Mouse (Mus musculus) embryonic facial prominence, embryonic 14.5 days (tissue): ENCODE results near the gene Vps53. TPM values are rescaled to one million over a fixed set of nuclear protein-coding genes. Genes with fewer than 3 reads are reported as not detected.
A peak's percentile ranks its signal among the peaks of the same experiment; 100 is the strongest.

ENCODE experiments used
- ATAC-seq: fragments of 200-750 bp; cut with Nextera tagmentation; 2 replicates; pipeline ENCODE4 v1.8.0; 2017; ENCODE audit warnings: low read depth, moderate number of reproducible peaks, moderate TSS enrichment
- DNase-seq: peaks from one replicate; pipeline ENCODE4 v3.0.0-alpha.2; 2015; ENCODE audit warnings: low spot score
- H3K27ac ChIP-seq: fragments of 300-500 bp; sonication (generic); replicated peaks from 2 replicates; pipeline ENCODE4 v1.5.1; 2014; ENCODE audit warnings: low read depth, mild to moderate bottlenecking, low read length, moderate library complexity
- H3K27me3 ChIP-seq: fragments of 300-500 bp; sonication (generic); replicated peaks from 2 replicates; pipeline ENCODE4 v1.6.1; 2014; ENCODE audit warnings: low read length; ENCODE audit not compliant: control insufficient read depth, insufficient read depth
- H3K36me3 ChIP-seq: fragments of 300-500 bp; sonication (generic); 2 replicates; pipeline ENCODE4 v1.6.1; 2014; ENCODE audit warnings: low read length, mixed read lengths; ENCODE audit not compliant: control insufficient read depth, insufficient read depth
- H3K4me1 ChIP-seq: fragments of 300-500 bp; sonication (generic); 2 replicates; pipeline ENCODE4 v1.6.1; 2014; ENCODE audit warnings: antibody characterized with exemption, low read length; ENCODE audit not compliant: control insufficient read depth, insufficient read depth
- H3K4me2 ChIP-seq: fragments of 300-500 bp; sonication (generic); 2 replicates; pipeline ENCODE4 v1.6.1; 2014; ENCODE audit warnings: low read depth, mild to moderate bottlenecking, low read length, moderate library complexity, mixed read lengths
- H3K4me3 ChIP-seq: fragments of 300-500 bp; sonication (generic); 2 replicates; pipeline ENCODE4 v1.5.1; 2014; ENCODE audit warnings: low read depth, mild to moderate bottlenecking, low read length
- H3K9ac ChIP-seq: fragments of 300-500 bp; sonication (generic); 2 replicates; pipeline ENCODE4 v1.6.1; 2014; ENCODE audit warnings: low read depth, mild to moderate bottlenecking, low read length, moderate library complexity, mixed read lengths
- H3K9me3 ChIP-seq: fragments of 300-500 bp; sonication (generic); 2 replicates; pipeline ENCODE4 v1.6.1; 2016; ENCODE audit warnings: low read length; ENCODE audit not compliant: control insufficient read depth
- WGBS: fragments of 180-500 bp; shearing (Covaris S2); extraction: QIAGEN DNeasy Blood & Tissue Kit; methylation state at CpG from one replicate; pipeline ENCODE4 v1.1.7; 2014; 5-methylcytosine and 5-hydroxymethylcytosine counted together
- polyA plus RNA-seq: library from polyadenylated mRNA; unstranded; fragments of >200 nt; fragmentation: Nextera tagmentation; extraction: Ambion mirVana; gene quantifications from 2 replicates; pipeline ENCODE4 v1.2.1, GENCODE M21; 2014

The Vps53 gene
- polyA plus RNA-seq, 1 experiment from 2014 or later = 32.4 TPM

DNA sequence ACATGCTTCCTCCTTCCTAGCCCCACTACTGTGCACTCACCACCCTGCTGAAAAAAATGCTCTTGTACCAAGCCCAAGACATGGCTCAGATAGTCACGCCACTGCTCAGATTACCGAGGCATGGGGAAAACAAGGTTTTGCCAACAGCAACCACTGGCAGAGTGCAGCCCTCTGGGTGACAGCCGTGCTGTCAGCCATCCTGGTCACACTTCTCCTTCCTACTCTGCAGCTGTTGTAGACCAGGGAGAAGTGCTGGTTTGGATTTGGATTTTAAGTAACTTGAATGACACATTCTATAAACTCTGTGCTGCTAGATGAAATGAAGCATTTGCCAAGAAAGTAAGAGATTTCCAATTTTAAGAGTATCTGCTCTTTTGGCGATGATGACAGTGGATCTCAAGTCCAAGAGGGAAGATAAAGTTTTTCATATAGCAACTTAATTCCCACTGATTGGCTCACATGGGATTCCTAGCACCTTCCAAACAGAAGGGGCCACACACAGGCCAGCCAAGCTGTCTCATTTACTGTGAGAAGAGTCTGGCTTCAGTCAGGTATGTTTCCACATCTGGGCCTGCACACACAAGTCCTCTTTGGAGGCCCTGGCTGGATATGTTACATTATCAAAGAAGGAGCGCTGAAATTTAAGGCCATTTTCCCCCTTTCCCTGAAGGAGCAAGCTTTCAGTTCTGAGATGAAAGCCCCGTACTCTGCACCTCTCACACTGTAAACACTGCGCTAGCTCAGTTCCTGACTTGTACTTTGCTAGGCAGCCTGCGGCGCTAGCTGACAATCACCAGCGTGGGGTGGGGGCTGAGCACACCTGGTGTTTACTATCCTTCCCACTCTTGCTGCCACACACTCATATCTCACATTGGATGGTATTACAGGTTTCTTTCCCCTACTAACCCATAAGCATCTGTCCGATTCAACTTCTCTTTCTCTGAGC lies 72.6 kb downstream of the Vps53 start:
- H3K4me1 ChIP-seq = peaks cover 18% of the 10 kb centered on the region
- no peaks in the 10 kb centered on the region for H3K9me3 ChIP-seq
- 52% methylated on average over 11 of the region's 11 CpGs for WGBS
- no peak overlapping the region for H3K9ac ChIP-seq
- ATAC-seq (peak; percentile 89), DNase-seq (peak; percentile 91)
- H3K4me3 ChIP-seq = no peak overlapping the region
- H3K27me3 ChIP-seq = no peaks in the 10 kb centered on the region
- H3K36me3 ChIP-seq = peaks cover 13% of the 10 kb centered on the region; the same call in 1 of the 2 replicates
- peak overlapping the region; percentile 49 for H3K27ac ChIP-seq
- H3K4me2 ChIP-seq = no peak overlapping the region

- no peaks in the 10 kb centered on the region for H3K27me3 ChIP-seq
- H3K4me2 ChIP-seq = no peak overlapping the region
- H3K9ac ChIP-seq = no peak overlapping the region
- 0 out of 2 replicates have a peak, but pooled peaks cover 5% of the 10 kb centered on the region for H3K9me3 ChIP-seq
- H3K4me3 ChIP-seq = no peak overlapping the region
- DNase-seq = no peak
- peak overlapping the region; percentile 44; the same call in 1 of the 2 replicates for H3K27ac ChIP-seq
- H3K36me3 ChIP-seq = 0 out of 2 replicates have a peak, but pooled peaks cover 15% of the 10 kb centered on the region
- no peak for ATAC-seq
- peaks cover 16% of the 10 kb centered on the region for H3K4me1 ChIP-seq
These were observed 78.3 kb downstream of the Vps53 start for GRCm38 (mm10) chr11:76101154-76101553.

- Histone ChIP-seq H3K4me3 (no peak overlapping the region), H3K4me1 (peaks cover 12% of the 10 kb centered on the region), H3K9ac (0 out of 2 replicates have a peak overlapping the region, but pooled peaks have one; percentile 10), H3K27me3 (no peaks in the 10 kb centered on the region), H3K4me2 (no peak overlapping the region), H3K36me3 (0 out of 2 replicates have a peak, but pooled peaks cover 15% of the 10 kb centered on the region), H3K9me3 (0 out of 2 replicates have a peak, but pooled peaks cover 5% of the 10 kb centered on the region), H3K27ac (peak overlapping the region; percentile 61)
- 43% methylated on average over 4 of the region's 4 CpGs for WGBS
- ATAC-seq = peak; percentile 53
- peak; percentile 82 for DNase-seq
These were observed 80.1 kb downstream of the Vps53 start for GRCm38 (mm10) chr11:76099193-76099975.

DNA sequence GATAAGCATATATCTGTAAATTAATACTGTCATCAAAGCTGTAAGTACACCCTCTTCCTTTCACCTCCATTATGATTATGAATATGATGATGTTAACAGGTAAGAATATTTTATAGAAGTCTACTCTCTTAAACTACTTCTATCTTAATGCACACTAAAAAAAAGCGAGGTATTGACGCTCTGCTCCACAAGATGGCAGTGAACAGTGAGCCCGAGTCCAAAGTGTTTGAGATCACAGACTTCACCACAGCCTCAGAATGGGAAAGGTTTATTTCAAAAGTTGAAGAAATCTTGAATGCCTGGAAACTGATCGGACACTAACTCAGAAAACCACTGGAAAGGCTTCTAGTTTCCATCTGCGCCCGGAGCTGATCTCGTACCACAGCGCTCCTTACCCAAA lies 85.8 kb downstream of the Vps53 start:
- Histone ChIP-seq H3K27ac (no peak overlapping the region), H3K36me3 (peaks cover 11% of the 10 kb centered on the region), H3K9me3 (0 out of 2 replicates have a peak, but pooled peaks cover 5% of the 10 kb centered on the region), H3K9ac (no peak overlapping the region), H3K4me1 (peaks cover 1% of the 10 kb centered on the region; the same call in 1 of the 2 replicates), H3K27me3 (no peaks in the 10 kb centered on the region), H3K4me3 (no peak overlapping the region), H3K4me2 (no peak overlapping the region)
- ATAC-seq = no peak
- WGBS = 80% methylated on average over 8 of the region's 8 CpGs
- no peak for DNase-seq

- Histone ChIP-seq H3K27me3 (no peaks in the 10 kb centered on the region), H3K4me1 (no peaks in the 10 kb centered on the region), H3K4me2 (no peak overlapping the region), H3K9me3 (no peaks in the 10 kb centered on the region), H3K36me3 (peaks cover 9% of the 10 kb centered on the region), H3K9ac (no peak overlapping the region), H3K4me3 (no peak overlapping the region), H3K27ac (no peak overlapping the region)
- WGBS = 80% methylated on average over 6 of the region's 6 CpGs
- no peak for ATAC-seq
- DNase-seq = no peak
These were observed 89.7 kb downstream of the Vps53 start for GRCm38 (mm10) chr11:76089776-76090175.

GRCm38 (mm10) chr11:76088506-76088905 lies 90.9 kb downstream of the Vps53 start:
- H3K9ac ChIP-seq = no peak overlapping the region
- H3K4me2 ChIP-seq = no peak overlapping the region
- no peaks in the 10 kb centered on the region for H3K27me3 ChIP-seq
- ATAC-seq (no peak), DNase-seq (no peak)
- 88% methylated on average over 4 of the region's 4 CpGs for WGBS
- peaks cover 9% of the 10 kb centered on the region for H3K36me3 ChIP-seq
- no peaks in the 10 kb centered on the region for H3K9me3 ChIP-seq
- no peak overlapping the region for H3K4me3 ChIP-seq
- no peak overlapping the region for H3K27ac ChIP-seq
- H3K4me1 ChIP-seq = peaks cover 8% of the 10 kb centered on the region; the same call in 1 of the 2 replicates

DNA sequence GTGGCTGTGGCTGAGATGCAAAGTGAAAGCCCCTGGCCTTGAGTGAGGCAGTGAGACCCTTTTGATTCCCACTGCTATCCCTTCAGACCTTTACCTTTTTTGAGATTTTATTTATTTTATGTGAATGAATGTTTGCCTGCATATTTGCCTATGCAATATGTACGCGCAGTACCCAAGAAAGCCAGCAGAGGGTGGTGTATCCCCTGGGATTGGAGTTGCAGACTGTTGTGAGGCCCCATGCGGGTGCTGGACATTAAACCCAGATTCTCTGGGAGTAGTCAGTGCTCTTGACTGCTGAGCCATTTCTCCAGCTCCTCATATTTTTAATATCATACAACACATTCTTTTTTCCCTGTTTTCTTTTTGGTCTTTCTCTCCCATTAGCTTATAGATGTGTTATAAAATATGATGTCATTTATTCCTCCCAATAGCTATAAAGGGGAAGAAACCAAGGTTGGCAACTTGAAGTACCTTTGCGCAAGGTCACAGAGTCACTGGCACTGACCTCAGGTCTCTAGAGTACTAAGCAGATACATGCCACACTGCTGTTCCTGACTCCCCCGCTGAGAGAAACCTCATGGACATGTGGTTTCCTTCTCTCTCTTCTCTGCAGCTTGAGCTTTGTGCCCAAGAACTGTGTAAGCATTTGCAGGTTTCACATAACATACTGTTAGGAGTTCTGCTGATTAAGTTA lies 93.4 kb downstream of the Vps53 start:
- Histone ChIP-seq H3K4me2 (no peak overlapping the region), H3K4me1 (peaks cover 8% of the 10 kb centered on the region; the same call in 1 of the 2 replicates), H3K27ac (no peak overlapping the region), H3K27me3 (no peaks in the 10 kb centered on the region), H3K9ac (no peak overlapping the region), H3K36me3 (peaks cover 19% of the 10 kb centered on the region), H3K9me3 (no peaks in the 10 kb centered on the region), H3K4me3 (no peak overlapping the region)
- WGBS = 69% methylated on average over 5 of the region's 5 CpGs
- no peak for DNase-seq
- no peak for ATAC-seq

DNA sequence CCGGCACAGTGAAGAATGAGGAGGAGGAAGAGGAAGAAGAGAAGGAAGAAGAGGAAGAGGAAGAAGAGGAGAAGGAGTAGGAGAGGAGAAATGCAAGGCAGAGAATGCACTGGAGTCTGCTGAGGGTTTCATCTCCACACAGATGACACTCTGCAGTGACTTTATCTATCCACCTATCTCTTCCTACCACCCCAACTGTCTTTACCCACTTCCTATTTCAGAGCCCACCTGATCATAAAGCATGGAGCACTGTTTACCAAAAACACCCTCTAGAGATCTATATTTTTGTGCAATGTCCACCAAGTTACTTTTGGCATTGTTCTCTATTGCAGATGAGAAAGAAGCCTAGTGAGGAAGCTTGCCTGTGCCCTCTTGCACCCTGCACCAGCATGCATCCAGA lies 94.5 kb downstream of the Vps53 start:
- peaks cover 22% of the 10 kb centered on the region for H3K36me3 ChIP-seq
- H3K27me3 ChIP-seq = no peaks in the 10 kb centered on the region
- H3K4me1 ChIP-seq = peaks cover 8% of the 10 kb centered on the region; the same call in 1 of the 2 replicates
- H3K4me3 ChIP-seq = no peak overlapping the region
- no peaks in the 10 kb centered on the region for H3K9me3 ChIP-seq
- no peak for DNase-seq
- H3K4me2 ChIP-seq = no peak overlapping the region
- ATAC-seq = no peak
- 100% methylated on average over 1 of the region's 1 CpGs for WGBS
- no peak overlapping the region for H3K9ac ChIP-seq
- H3K27ac ChIP-seq = no peak overlapping the region
